Mouse (Mus musculus) liver, embryonic 14.5 days (tissue): Measurements from ENCODE around the gene Dazap2. TPM values are rescaled to one million over a fixed set of nuclear protein-coding genes. Genes with fewer than 3 reads are reported as not detected.
A peak's percentile ranks its signal among the peaks of the same experiment; 100 is the strongest.

ENCODE experiments used
- ATAC-seq: fragments of 200-750 bp; cut with Nextera tagmentation; 2 replicates; pipeline ENCODE4 v1.8.0; 2017; ENCODE audit warnings: moderate number of reproducible peaks, mild to moderate bottlenecking, moderate library complexity; ENCODE audit not compliant: insufficient read depth
- DNase-seq, 3 experiments: peaks; one replicate each; pipeline ENCODE4 v3.0.0-alpha.2; 2012 to 2013; ENCODE audit warnings: low read depth in 3 of 3, low spot score in 3 of 3
- H3K27ac ChIP-seq: fragments of 300-500 bp; sonication (generic); 2 replicates; pipeline ENCODE4 v1.5.1; 2014; ENCODE audit warnings: moderate library complexity, mild to moderate bottlenecking, control low read depth, inconsistent platforms
- H3K27me3 ChIP-seq: fragments of 300-500 bp; sonication (generic); 2 replicates; pipeline ENCODE4 v1.6.1; 2014; ENCODE audit warnings: mild to moderate bottlenecking, low read length, moderate library complexity; ENCODE audit not compliant: control insufficient read depth, insufficient read depth
- H3K36me3 ChIP-seq: fragments of 300-500 bp; sonication (generic); replicated peaks from 2 replicates; pipeline ENCODE4 v1.6.1; 2014; ENCODE audit warnings: low read depth; ENCODE audit not compliant: control insufficient read depth, insufficient read depth
- H3K4me1 ChIP-seq, 2 experiments: fragments of 200-500 bp in 1 of 2; fragments of 300-500 bp in 1 of 2; sonication (generic) in 1 of 2; replicated peaks; 2 replicates each; pipeline ENCODE4 v1.6.1; 2012 to 2014; ENCODE audit warnings: antibody characterized with exemption in 1 of 2, inconsistent platforms in 1 of 2, low read length in 1 of 2; ENCODE audit not compliant: control insufficient read depth in 2 of 2, insufficient read depth in 2 of 2
- H3K4me2 ChIP-seq: fragments of 300-500 bp; sonication (generic); 2 replicates; pipeline ENCODE4 v1.6.1; 2014; ENCODE audit warnings: low read depth, mild to moderate bottlenecking, control low read depth, moderate library complexity
- H3K4me3 ChIP-seq, 2 experiments: fragments of 200-500 bp in 1 of 2; fragments of 300-500 bp in 1 of 2; sonication (generic) in 1 of 2; 2 replicates each; pipeline ENCODE4 v1.5.1; 2012 to 2014; ENCODE audit warnings: low read depth in 2 of 2, low read length in 2 of 2, mild to moderate bottlenecking in 2 of 2, control low read depth in 1 of 2, inconsistent platforms in 1 of 2, moderate library complexity in 1 of 2; ENCODE audit not compliant: insufficient read depth in 1 of 2
- H3K9ac ChIP-seq: fragments of 300-500 bp; sonication (generic); replicated peaks from 2 replicates; pipeline ENCODE4 v1.6.1; 2014; ENCODE audit warnings: mild to moderate bottlenecking, control low read depth, moderate library complexity
- H3K9me3 ChIP-seq: fragments of 300-500 bp; sonication (generic); 2 replicates; pipeline ENCODE4 v1.6.1; 2016; ENCODE audit warnings: low read length, mixed read lengths; ENCODE audit not compliant: control insufficient read depth
- CTCF ChIP-seq: IDR thresholded peaks from 2 replicates; pipeline ENCODE4 v1.5.1; 2016; ENCODE audit warnings: antibody characterized with exemption, low read depth, control low read depth
- EP300 ChIP-seq: IDR thresholded peaks from 2 replicates; pipeline ENCODE4 v1.6.1; 2016; ENCODE audit warnings: antibody characterized with exemption, low read depth
- WGBS: fragments of 180-500 bp; shearing (Covaris S2); extraction: QIAGEN DNeasy Blood & Tissue Kit; methylation state at CpG from one replicate; pipeline ENCODE4 v1.1.7; 2014; ENCODE audit not compliant: insufficient replicate concordance; 5-methylcytosine and 5-hydroxymethylcytosine counted together
- polyA plus RNA-seq, 2 experiments: library from polyadenylated mRNA; depleted of rRNA in 1 of 2; stranded (reverse) in 1 of 2; unstranded in 1 of 2; fragments of >200 nt; fragmentation: Nextera tagmentation in 1 of 2; extraction: Ambion mirVana in 1 of 2; gene quantifications; 2 replicates each; pipeline versions ENCODE4 v1.2.1 to v1.2.3; 2012 to 2014

Gene Dazap2
- polyA plus RNA-seq, 2 experiments: 107 to 178 TPM

DNA sequence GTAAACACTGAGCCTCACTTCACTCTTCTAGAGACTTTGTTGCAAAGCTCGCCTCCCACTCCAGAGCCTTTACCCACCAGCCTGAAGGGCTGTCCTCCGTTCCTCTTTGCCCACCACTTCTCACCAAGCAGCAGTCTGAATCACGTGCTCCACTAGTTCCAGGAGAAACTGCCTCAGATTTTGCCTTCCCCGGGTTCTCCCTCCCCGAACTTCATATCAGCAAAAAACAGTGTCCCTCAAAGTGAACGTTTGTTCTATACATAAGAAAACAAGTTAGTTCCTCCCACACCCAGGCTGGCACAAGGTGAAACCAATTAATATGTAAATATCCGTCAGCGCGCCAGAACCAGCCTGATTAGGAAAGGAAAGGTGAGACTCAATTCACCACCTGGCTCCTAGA is 20.1 kb downstream of the Dazap2 start:
- Histone ChIP-seq H3K4me3 (no peak overlapping the region), H3K4me1 (peaks cover 0 to 13% of the 10 kb centered on the region in 2 experiments; a peak in 2 of 4 replicates), H3K9me3 (no peaks in the 10 kb centered on the region), H3K9ac (no peak overlapping the region), H3K27me3 (peaks cover 42% of the 10 kb centered on the region), H3K36me3 (no peaks in the 10 kb centered on the region), H3K27ac (no peak overlapping the region), H3K4me2 (no peak overlapping the region; the same call in 1 of the 2 replicates)
- ATAC-seq: no peak
- TF ChIP-seq CTCF (no peak), EP300 (no peak)
- 11% methylated on average over 9 of the region's 9 CpGs for WGBS
- DNase-seq: no peak

DNA sequence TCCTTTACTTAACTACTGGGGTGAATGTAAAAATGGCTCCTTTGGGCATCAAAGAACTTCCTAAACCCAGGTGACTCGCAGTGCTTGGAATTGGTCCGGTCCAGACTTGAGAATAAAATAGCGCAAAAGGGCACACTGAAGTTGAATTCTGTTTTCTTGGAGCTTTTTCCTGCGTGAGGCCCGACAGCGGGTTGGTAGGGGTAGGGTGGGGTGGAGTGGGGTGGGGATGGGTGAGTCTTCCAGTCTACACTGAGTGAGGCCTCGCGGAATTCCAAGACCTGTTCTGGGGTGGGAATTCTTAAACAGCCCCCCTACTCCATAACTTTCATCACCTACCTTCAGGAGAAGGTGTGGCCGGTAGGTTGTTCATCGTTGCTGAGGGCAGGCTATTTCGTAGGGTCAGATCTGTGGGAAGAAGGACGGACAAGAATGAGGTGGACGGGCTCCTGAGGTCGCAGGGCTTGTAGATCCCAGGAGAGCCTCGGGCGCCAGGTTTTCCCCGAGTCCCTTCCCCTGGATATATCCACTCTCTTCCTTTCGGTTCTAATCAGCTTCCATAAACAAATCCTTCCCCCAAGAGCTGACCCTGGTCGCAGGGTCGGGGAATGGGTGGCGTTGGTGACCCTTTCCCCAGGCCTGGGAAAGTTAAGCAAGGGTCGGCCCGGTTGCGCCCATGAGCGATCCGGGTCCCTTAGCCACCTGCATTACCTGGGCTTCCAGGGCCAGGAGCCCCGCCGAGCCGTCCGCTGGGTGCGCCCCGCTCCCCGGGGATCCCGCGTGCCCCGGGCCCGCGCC is 20.9 kb downstream of the Dazap2 start:
- H3K4me2 ChIP-seq: peak overlapping the region; percentile 68
- no peak overlapping the region; the same call in 1 of the 2 replicates for H3K9ac ChIP-seq
- DNase-seq (no peak), ATAC-seq (no peak; the same call in 1 of the 2 replicates)
- no peaks in the 10 kb centered on the region for H3K9me3 ChIP-seq
- H3K27me3 ChIP-seq: peaks cover 42% of the 10 kb centered on the region
- peak overlapping the region; percentile 46 to 47 for H3K4me3 ChIP-seq
- TF ChIP-seq CTCF (no peak), EP300 (no peak)
- no peak overlapping the region for H3K27ac ChIP-seq
- peaks cover 0 to 13% of the 10 kb centered on the region in 2 experiments; a peak in 2 of 4 replicates for H3K4me1 ChIP-seq
- H3K36me3 ChIP-seq: no peaks in the 10 kb centered on the region
- 4% methylated on average over 38 of the region's 38 CpGs for WGBS

GRCm38 (mm10) chr15:100636700-100637501 is 21.8 kb downstream of the Dazap2 start, which contains the start of gene Smagp:
Gene Smagp, minus strand, starts transcription at chr15:100636940.
- Histone ChIP-seq H3K4me1 (peaks cover 0 to 9% of the 10 kb centered on the region in 2 experiments; a peak in 2 of 4 replicates), H3K4me2 (peak within 1 kb of the TSS; percentile 68), H3K9ac (no peak within 1 kb of the TSS; the same call in 1 of the 2 replicates), H3K9me3 (no peaks in the 10 kb centered on the region), H3K27ac (no peak within 1 kb of the TSS), H3K27me3 (peaks cover 42% of the 10 kb centered on the region), H3K36me3 (no peaks in the 10 kb centered on the region), H3K4me3 (peak within 1 kb of the TSS; percentile 46 to 47)
- ATAC-seq (peak; percentile 52; the same call in 1 of the 2 replicates), DNase-seq (no peak)
- WGBS: under 1% methylated on average over 73 of the region's 77 CpGs
- TF ChIP-seq EP300 (no peak), CTCF (no peak)

DNA sequence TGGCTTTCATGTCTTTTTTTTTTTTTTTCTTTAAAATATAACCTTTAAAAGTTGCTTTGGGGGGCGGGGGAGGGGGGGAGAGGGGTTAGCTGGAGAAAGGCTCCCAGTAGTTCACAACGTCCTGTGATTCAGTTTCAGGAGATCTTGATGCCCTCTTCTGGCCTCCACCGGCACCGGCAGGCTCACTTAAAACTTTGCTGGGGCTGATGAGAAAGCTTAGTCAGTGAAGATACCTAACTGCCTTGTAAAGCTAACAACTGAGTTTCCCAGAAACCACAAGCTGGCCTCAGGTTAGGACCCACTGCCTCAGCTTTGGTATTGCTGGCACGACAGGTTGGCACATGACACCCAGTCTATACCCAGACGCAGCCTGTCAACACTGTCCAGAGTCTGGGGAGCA is 22.5 kb downstream of the Dazap2 start:
- Histone ChIP-seq H3K27ac (no peak overlapping the region), H3K9ac (no peak overlapping the region), H3K27me3 (peaks cover 42% of the 10 kb centered on the region), H3K4me1 (peaks cover 0 to 4% of the 10 kb centered on the region in 2 experiments; a peak in 2 of 4 replicates), H3K9me3 (no peaks in the 10 kb centered on the region), H3K36me3 (no peaks in the 10 kb centered on the region), H3K4me2 (peak overlapping the region; percentile 68), H3K4me3 (no peak overlapping the region)
- WGBS: 14% methylated on average over 6 of the region's 6 CpGs
- peak; percentile 29 for TF ChIP-seq CTCF
- TF ChIP-seq EP300: no peak
- DNase-seq (no peak), ATAC-seq (no peak)
